Mouse (Mus musculus): ENCODE measurements at regions not wholly inside any gene's neighbourhood (a gene's known extent, or its start where the extent isn't known, plus 50 kb on each side); places are given as distances from the start of the nearest gene placed in this dataset.
A peak's percentile ranks its signal among the peaks of the same experiment; 100 is the strongest.

DNA sequence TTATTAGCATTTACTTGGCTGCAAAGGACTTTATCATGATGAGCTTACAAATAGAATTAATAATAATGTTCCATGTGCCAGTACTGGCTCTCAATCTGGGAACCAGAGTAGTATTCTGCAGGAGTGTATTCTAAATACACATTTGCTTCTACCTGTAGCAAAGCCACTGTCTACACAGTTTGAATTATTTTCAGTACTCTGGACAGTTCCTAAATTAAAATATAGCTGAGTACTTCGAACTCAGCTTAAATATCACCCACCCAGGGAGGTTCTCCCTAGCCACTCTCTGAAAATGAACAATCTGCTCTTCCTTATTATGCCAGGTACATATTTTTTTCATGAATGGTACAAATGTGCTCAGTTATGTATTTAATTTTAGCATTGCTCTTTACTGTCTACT is 154.3 kb upstream of the Pclo start:
- DNase-seq (ENCODE audit: low read depth, low spot score) = peak; percentile 46
- H3K4me1 ChIP-seq (ENCODE audit: control insufficient read depth in 1 of 2, insufficient read depth in 2 of 2, low read length in 2 of 2) = no peaks in the 10 kb centered on the region
- H3K4me3 ChIP-seq (ENCODE audit: control insufficient read depth in 1 of 2, insufficient read depth in 1 of 2, low read depth in 2 of 2, low read length in 2 of 2) = no peak overlapping the region
- H3K36me3 ChIP-seq (ENCODE audit: control insufficient read depth in 1 of 2, insufficient read depth in 2 of 2, low read length in 2 of 2) = no peaks in the 10 kb centered on the region
- no peak overlapping the region for H3K9ac ChIP-seq (ENCODE audit: control insufficient read depth, low read depth, low read length, poor library complexity, severe bottlenecking)
- no peak for TF ChIP-seq POLR2A (IDR thresholded peaks at IDR 0.05; ENCODE audit: control insufficient read depth in 1 of 2, insufficient read depth in 1 of 2, low read depth in 1 of 2, low read length in 2 of 2, poor library complexity in 1 of 2)
- TF ChIP-seq TAL1 (IDR thresholded peaks at IDR 0.05; ENCODE audit: low read length) = no peak
- no peak for TF ChIP-seq SMC3 (IDR thresholded peaks at IDR 0.05; ENCODE audit: low read depth, low read length)
- TF ChIP-seq CHD1 (IDR thresholded peaks at IDR 0.05; ENCODE audit: low read depth, low read length) = no peak
- TF ChIP-seq MAZ (IDR thresholded peaks at IDR 0.05; ENCODE audit: low read depth, low read length) = no peak
- no peak for TF ChIP-seq CHD2 (IDR thresholded peaks at IDR 0.05; ENCODE audit: low read length)
- no peak for TF ChIP-seq SIN3A (IDR thresholded peaks at IDR 0.05; ENCODE audit: low read length)
- TF ChIP-seq MYB (IDR thresholded peaks at IDR 0.05; ENCODE audit: low read depth, low read length) = no peak
- no peak for TF ChIP-seq MYC (IDR thresholded peaks at IDR 0.05; ENCODE audit: low read depth, low read length)
- no peak for TF ChIP-seq USF2 (IDR thresholded peaks at IDR 0.05; ENCODE audit: borderline replicate concordance in 1 of 2, insufficient read depth in 1 of 2, low read depth in 1 of 2, low read length in 2 of 2)
- TF ChIP-seq MXI1 (IDR thresholded peaks at IDR 0.05; ENCODE audit: low read depth, low read length) = no peak
- TF ChIP-seq TCF12 (IDR thresholded peaks at IDR 0.05; ENCODE audit: low read depth, low read length) = no peak
- no peak for TF ChIP-seq RCOR1 (IDR thresholded peaks at IDR 0.05; ENCODE audit: low read depth, low read length)
- TF ChIP-seq HCFC1 (IDR thresholded peaks at IDR 0.05; ENCODE audit: low read depth, low read length) = no peak
- TF ChIP-seq GATA1 (IDR thresholded peaks at IDR 0.05; ENCODE audit: low read depth, low read length) = no peak
- no peak for TF ChIP-seq KAT2A (conservative IDR thresholded peaks at IDR 0.05; ENCODE audit: low read depth, low read length)
- no peak for TF ChIP-seq MAX (IDR thresholded peaks at IDR 0.05; ENCODE audit: low read length)
- no peak for TF ChIP-seq GABPA (IDR thresholded peaks at IDR 0.05; ENCODE audit: low read depth, low read length)
- H3K27ac ChIP-seq (ENCODE audit: control insufficient read depth, low read depth, low read length) = no peak overlapping the region
- H3K27me3 ChIP-seq (ENCODE audit: control insufficient read depth in 1 of 2, insufficient read depth in 2 of 2, low read length in 2 of 2) = no peaks in the 10 kb centered on the region
- no peaks in the 10 kb centered on the region for H3K9me3 ChIP-seq (replicated peaks; ENCODE audit: insufficient read depth, low read length)
- H3K79me2 ChIP-seq (ENCODE audit: control insufficient read depth, insufficient read depth, low read length, poor library complexity) = no peaks in the 10 kb centered on the region

DNA sequence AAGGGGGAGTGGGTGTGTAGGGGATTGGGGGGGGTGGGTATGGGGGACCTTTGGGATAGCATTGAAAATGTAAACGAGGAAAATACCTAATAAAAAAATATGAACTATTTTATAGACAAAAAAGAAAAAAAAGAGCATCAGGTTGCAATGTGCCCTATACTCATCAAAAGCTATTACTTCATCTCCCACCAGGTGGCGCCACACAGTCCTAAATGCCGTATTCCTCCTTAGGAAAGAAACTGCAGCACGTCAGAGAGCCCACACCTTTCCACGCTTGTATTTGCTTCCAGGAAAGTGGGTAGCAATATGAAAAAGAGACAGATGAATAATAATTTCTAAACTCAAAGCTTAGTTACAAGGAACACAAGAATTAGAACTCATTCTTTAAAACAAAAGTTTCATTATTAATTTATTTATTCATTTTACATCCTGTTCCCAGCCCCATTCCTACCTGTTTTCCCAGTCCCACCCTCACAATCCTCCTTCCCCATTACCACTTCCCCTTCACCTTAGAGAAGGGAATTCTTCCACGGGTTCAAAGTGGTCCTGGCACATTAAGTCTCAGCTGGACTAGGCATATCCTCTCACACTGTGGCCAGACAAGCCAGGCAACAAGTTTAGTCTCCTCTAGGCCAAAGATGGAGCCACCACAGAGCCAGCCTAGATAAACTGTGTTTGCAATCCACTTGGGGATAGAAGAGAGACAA is 125.4 kb upstream of the Pclo start:
- DNase-seq (ENCODE audit: low read depth, low spot score) = peak; percentile 85
- no peak overlapping the region for H3K4me3 ChIP-seq (ENCODE audit: control insufficient read depth in 1 of 2, insufficient read depth in 1 of 2, low read depth in 2 of 2, low read length in 2 of 2)
- H3K4me1 ChIP-seq (ENCODE audit: control insufficient read depth in 1 of 2, insufficient read depth in 2 of 2, low read length in 2 of 2) = 0 out of 4 replicates have a peak, but pooled peaks cover 0 to 3% of the 10 kb centered on the region in 2 experiments
- H3K9me3 ChIP-seq (replicated peaks; ENCODE audit: insufficient read depth, low read length) = no peaks in the 10 kb centered on the region
- TF ChIP-seq TCF12 (IDR thresholded peaks at IDR 0.05; ENCODE audit: low read depth, low read length) (no peak), ZNF384 (IDR thresholded peaks at IDR 0.05; ENCODE audit: low read depth, low read length) (peak; percentile 51), CTCF (IDR thresholded peaks at IDR 0.05 in 2 of 3, conservative IDR thresholded peaks at IDR 0.05 in 1 of 3; ENCODE audit: control insufficient read depth in 1 of 3, insufficient read depth in 1 of 3, low read depth in 2 of 3, low read length in 3 of 3, poor library complexity in 1 of 3, severe bottlenecking in 1 of 3) (peak; percentile 69 to 89 (median 71)), SMC3 (IDR thresholded peaks at IDR 0.05; ENCODE audit: low read depth, low read length) (peak; percentile 97), MAFK (IDR thresholded peaks at IDR 0.05; ENCODE audit: borderline replicate concordance, low read depth, low read length) (no peak), RAD21 (IDR thresholded peaks at IDR 0.05; ENCODE audit: low read depth, low read length) (peak; percentile 87), ZC3H11A (IDR thresholded peaks at IDR 0.05; ENCODE audit: low read depth, low read length) (peak; percentile 90), E2F4 (IDR thresholded peaks at IDR 0.05; ENCODE audit: borderline replicate concordance, low read depth, low read length) (no peak)
- no peaks in the 10 kb centered on the region; a peak in 1 of 4 replicates for H3K27me3 ChIP-seq (ENCODE audit: control insufficient read depth in 1 of 2, insufficient read depth in 2 of 2, low read length in 2 of 2)
- H3K9ac ChIP-seq (ENCODE audit: control insufficient read depth, low read depth, low read length, poor library complexity, severe bottlenecking) = no peak overlapping the region
- H3K27ac ChIP-seq (ENCODE audit: control insufficient read depth, low read depth, low read length) = no peak overlapping the region
- no peaks in the 10 kb centered on the region for H3K79me2 ChIP-seq (ENCODE audit: control insufficient read depth, insufficient read depth, low read length, poor library complexity)
- H3K36me3 ChIP-seq (ENCODE audit: control insufficient read depth in 1 of 2, insufficient read depth in 2 of 2, low read length in 2 of 2) = no peaks in the 10 kb centered on the region; a peak in 1 of 4 replicates

Data from MEL (cell line).